Mouse (Mus musculus) adrenal gland, postnatal 10 days (tissue): Measurements from ENCODE around the gene Ccdc88b. TPM values are rescaled to one million over a fixed set of nuclear protein-coding genes. Genes with fewer than 3 reads are reported as not detected.
"Not testable (repeated sequence)": the region's sequence is repeated elsewhere in the genome, so short reads cannot be mapped to it uniquely, and the experiment has no call there.

ENCODE experiments used
- DNase-seq: peaks from one replicate; pipeline ENCODE4 v3.0.0; 2021; ENCODE audit warnings: mixed read lengths
- long read RNA-seq, 2 experiments: library from polyadenylated mRNA; stranded (forward); transcript quantifications; one replicate each; pipeline ENCODE4 v2.0.0; 2021
- total RNA-seq, 2 experiments: library from RNA; stranded (reverse); gene quantifications; 2 replicates each; pipeline ENCODE4 v1.2.3; 2021

Gene Ccdc88b
- total RNA-seq: 1 to 10 TPM; 4.1 TPM
- long read RNA-seq, experiment 1, full-length matches to known transcripts: 2 of 5 reads
- long read RNA-seq, experiment 1, partial matches to known transcripts: 2 of 5 reads
- long read RNA-seq, experiment 1, other reads (novel, unspliced or antisense): 1 of 5 reads
- long read RNA-seq, experiment 2, partial matches to known transcripts: 0 of 3 reads
- long read RNA-seq, experiment 2, other reads (novel, unspliced or antisense): 3 of 3 reads

- DNase-seq: no peak
Observed at GRCm38 (mm10) chr19:6858031-6858430, at the start of gene Ccdc88b. Gene Ccdc88b (minus strand): TSS chr19:6858211.

GRCm38 (mm10) chr19:6907094-6907493 lies 49.1 kb upstream of the Ccdc88b start:
- no peak for DNase-seq

- no peak for DNase-seq
Observed at GRCm38 (mm10) chr19:6906199-6906598, 48.2 kb upstream of the Ccdc88b start.

GRCm38 (mm10) chr19:6905498-6906159 lies 47.6 kb upstream of the Ccdc88b start:
- DNase-seq: no peak

- DNase-seq: no peak
Observed at GRCm38 (mm10) chr19:6904846-6905245, 46.8 kb upstream of the Ccdc88b start.

GRCm38 (mm10) chr19:6903031-6903430 lies 45.0 kb upstream of the Ccdc88b start:
- no peak for DNase-seq

GRCm38 (mm10) chr19:6899641-6900040 lies 41.6 kb upstream of the Ccdc88b start:
- no peak for DNase-seq

- DNase-seq: not testable (repeated sequence)
Observed at GRCm38 (mm10) chr19:6895608-6896305, 37.7 kb upstream of the Ccdc88b start.

GRCm38 (mm10) chr19:6893731-6894451 lies 35.9 kb upstream of the Ccdc88b start:
- DNase-seq: no peak

GRCm38 (mm10) chr19:6892512-6892911 lies 34.5 kb upstream of the Ccdc88b start:
- no peak for DNase-seq

GRCm38 (mm10) chr19:6877965-6878364 lies 20.0 kb upstream of the Ccdc88b start:
- DNase-seq: no peak

- no peak for DNase-seq
Observed at GRCm38 (mm10) chr19:6876799-6877198, 18.8 kb upstream of the Ccdc88b start.

- no peak for DNase-seq
Observed at GRCm38 (mm10) chr19:6875834-6876233, 17.8 kb upstream of the Ccdc88b start.

- no peak for DNase-seq
Observed at GRCm38 (mm10) chr19:6874257-6874656, 16.2 kb upstream of the Ccdc88b start.

GRCm38 (mm10) chr19:6872701-6873100 lies 14.7 kb upstream of the Ccdc88b start:
- no peak for DNase-seq

GRCm38 (mm10) chr19:6871574-6872271 lies 13.7 kb upstream of the Ccdc88b start:
- DNase-seq: no peak

- DNase-seq: peak; percentile 73
Observed at GRCm38 (mm10) chr19:6869355-6869754, 11.3 kb upstream of the Ccdc88b start.

GRCm38 (mm10) chr19:6861451-6861850 lies 3.4 kb upstream of the Ccdc88b start:
- DNase-seq: no peak

- DNase-seq: no peak
Observed at GRCm38 (mm10) chr19:6860706-6861105, 2.7 kb upstream of the Ccdc88b start.

- DNase-seq: no peak
Observed at GRCm38 (mm10) chr19:6859971-6860370, 2.0 kb upstream of the Ccdc88b start.

GRCm38 (mm10) chr19:6859032-6859651 lies 1.1 kb upstream of the Ccdc88b start:
- DNase-seq: no peak
